Mouse (Mus musculus): ENCODE data around the gene Jak1.

- TF ChIP-seq POLR2A (IDR thresholded peaks at IDR 0.05; ENCODE audit: insufficient read length, low read depth) (no peak), MYOD1 (IDR thresholded peaks at IDR 0.05; ENCODE audit: control insufficient read depth in 1 of 3, insufficient read length in 2 of 3, low read depth in 2 of 3) (no peak), TCF3 (IDR thresholded peaks at IDR 0.05; ENCODE audit: insufficient read length, low read depth) (no peak), USF1 (IDR thresholded peaks at IDR 0.05; ENCODE audit: low read depth) (no peak), CEBPB (IDR thresholded peaks at IDR 0.05; ENCODE audit: insufficient read depth, poor library complexity, severe bottlenecking) (no peak), MYOG (IDR thresholded peaks at IDR 0.05; ENCODE audit: control insufficient read depth in 1 of 3, insufficient read depth in 1 of 3, insufficient read length in 2 of 3, low read depth in 2 of 3) (no peak), POLR2AphosphoS2 (IDR thresholded peaks at IDR 0.05; ENCODE audit: insufficient read length, low read depth) (no peak), MAX (IDR thresholded peaks at IDR 0.05; ENCODE audit: low read depth) (no peak), TCF12 (IDR thresholded peaks at IDR 0.05; ENCODE audit: insufficient read depth, poor library complexity, severe bottlenecking) (no peak), SRF (IDR thresholded peaks at IDR 0.05; ENCODE audit: control insufficient read depth, insufficient read length, low read depth) (no peak), E2F4 (IDR thresholded peaks at IDR 0.05; ENCODE audit: insufficient read depth) (no peak), REST (IDR thresholded peaks at IDR 0.05; ENCODE audit: insufficient read depth, insufficient read length) (no peak)
These were observed 45.2 kb downstream of the Jak1 start for GRCm38 (mm10) chr4:101219839-101220238.
